Mouse (Mus musculus) erythroblast, embryonic 14.5 days (primary cell): ENCODE results near the gene Arhgef3.

Experiments
- GATA1 ChIP-seq: IDR thresholded peaks from 2 replicates; pipeline ENCODE4 v1.6.1; 2012; ENCODE audit warnings: low read length, inconsistent platforms, mixed read lengths
- TAL1 ChIP-seq: IDR thresholded peaks from 3 replicates; pipeline ENCODE4 v1.6.1; 2012; ENCODE audit warnings: low read length, inconsistent platforms, mixed read lengths

DNA sequence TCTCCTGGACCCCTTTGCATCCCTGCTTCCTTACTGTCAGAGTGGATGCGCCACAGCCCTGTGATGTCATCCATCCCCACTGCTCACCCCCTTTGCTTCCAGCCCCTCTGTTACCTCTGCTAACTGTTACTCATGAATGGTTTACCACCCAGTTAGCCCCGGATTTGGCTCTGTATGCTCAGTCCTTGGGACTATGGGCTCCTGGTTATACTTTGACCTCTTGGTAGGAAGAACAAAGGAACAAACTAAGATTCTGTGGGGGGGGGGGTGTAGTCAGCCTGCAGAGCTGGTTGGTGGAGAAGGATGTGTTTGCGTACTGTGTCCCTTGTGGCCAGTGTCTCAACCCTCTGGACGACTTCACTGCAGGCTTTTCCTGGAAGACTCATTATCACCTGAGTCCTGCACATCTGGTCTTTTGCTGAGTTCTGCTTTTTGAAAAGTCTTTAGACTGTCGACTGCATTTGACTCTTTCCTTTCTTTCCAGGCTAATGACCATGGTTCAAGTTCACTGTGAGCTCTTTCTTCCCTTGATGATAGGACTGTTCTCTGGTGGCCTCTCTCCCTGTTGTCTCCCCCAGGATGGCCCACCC is 250.1 kb downstream of the Arhgef3 start:
- TF ChIP-seq GATA1 (no peak), TAL1 (no peak)
